Mouse (Mus musculus): Measurements from ENCODE around the gene Aar2.

The Aar2 gene

DNA sequence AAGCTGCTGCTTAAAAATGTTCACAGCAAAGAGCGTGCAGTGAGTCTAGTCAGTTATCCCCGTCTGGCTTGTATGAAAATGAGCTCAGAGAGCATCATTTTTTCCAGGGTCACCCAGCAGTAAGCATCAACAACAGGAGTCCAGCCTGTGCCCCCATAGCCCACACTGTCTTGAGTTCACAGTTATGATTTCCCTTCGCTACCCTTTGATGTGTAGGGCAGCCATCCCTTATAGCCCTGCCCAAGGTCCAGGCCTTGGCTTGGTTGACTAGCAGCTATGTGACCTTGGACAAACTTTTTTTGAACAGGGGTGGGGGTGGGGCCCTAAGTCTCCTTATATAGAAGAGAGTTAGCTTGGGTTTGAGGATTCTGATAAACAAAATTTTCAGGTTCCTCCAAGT is 21.9 kb downstream of the Aar2 start:
- no peak for DNase-seq

DNA sequence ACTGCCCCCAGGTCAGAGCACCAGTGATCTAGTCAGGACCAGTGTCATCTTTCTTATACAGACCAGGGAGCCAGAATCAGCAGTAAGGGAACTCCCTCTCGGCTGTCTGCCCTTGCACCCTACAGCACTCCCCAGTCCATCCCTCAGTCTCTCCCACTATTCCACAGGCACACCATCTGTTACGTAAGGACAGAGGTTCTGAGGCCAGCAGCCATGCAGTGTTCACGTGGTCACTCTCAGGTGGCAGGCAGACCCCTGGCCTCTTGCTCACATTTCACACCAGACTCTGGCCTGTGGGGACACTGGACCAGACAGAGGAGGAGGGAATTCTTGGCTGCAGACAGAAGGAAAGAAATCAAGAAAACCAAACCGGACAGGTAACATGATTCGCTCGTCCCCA is 24.1 kb downstream of the Aar2 start:
- DNase-seq, result no peak

DNA sequence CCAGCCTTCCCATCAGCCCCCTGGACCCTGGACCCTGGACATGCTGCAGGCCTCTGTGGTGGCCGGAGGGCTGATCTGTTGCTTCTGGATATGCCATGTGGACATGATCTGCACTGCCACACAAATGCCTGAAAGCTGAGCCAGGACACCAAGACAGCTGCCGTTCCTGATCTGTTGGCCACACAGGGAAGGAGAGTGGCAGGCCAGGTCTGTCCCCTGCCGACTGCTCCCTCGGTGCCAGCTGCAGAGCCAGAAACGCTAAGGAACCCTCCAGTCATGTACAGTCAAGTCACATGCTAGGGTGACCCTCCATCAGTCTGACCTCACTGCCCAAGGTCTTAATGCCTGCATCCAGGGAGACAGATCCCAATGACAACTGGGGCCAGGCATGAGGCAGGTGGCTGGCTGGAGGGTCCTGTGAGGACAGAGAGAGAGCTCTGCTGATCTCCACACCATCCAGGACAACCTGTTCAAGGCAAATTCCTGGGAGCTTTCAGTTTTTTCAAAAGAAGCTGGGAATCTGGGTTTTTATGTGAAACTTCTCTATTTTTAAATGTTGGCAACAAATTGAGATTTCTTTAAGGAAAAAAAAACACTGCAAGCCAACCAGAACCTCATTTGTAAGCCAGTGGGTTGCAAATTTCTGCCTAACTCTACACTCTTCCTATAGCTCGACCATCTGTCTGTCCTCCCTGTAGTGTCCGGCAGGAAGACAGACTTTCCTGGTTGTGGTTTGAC is 29.6 kb downstream of the Aar2 start:
- no peak for DNase-seq

DNA sequence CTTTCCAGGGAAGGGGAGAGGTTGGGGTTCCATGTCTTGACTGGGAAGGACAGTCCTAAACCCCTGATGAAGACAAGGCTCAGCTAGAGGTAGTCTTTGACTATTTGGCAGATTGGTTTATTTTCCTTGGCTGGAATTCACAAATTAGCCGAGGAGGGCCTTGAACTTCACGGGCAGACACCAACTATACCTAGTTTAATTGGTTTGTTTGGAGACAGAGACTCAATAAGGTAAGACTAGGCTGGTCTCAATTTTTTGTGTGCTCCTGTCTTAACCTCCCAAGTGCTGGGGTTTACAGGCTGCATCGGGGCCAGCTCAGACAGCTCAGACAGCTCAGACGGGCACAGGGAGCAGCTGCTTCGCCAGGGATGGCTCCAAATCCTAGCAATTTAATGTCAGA is 33.1 kb downstream of the Aar2 start:
- DNase-seq, result no peak

DNA sequence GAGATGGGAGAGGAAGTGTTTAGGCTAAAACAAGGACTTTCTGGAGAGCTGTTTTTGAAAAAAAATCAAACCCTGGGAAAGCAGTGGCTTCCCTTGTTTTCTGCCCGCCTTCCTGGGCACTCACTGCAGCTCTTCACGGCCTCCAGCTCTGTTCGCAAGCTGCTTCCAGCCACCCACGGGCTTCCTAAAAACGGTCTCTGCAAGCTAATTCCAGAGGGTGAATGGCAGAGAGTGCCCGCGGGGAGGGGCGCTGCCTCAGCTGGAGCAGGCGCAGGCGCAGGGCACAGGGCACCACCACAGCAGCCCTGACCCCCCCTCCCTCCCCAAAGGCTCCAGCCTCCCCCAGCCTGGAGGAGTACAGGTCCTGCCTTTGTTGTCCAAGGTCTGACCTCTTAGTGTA is 33.9 kb downstream of the Aar2 start:
- DNase-seq, result no peak

DNA sequence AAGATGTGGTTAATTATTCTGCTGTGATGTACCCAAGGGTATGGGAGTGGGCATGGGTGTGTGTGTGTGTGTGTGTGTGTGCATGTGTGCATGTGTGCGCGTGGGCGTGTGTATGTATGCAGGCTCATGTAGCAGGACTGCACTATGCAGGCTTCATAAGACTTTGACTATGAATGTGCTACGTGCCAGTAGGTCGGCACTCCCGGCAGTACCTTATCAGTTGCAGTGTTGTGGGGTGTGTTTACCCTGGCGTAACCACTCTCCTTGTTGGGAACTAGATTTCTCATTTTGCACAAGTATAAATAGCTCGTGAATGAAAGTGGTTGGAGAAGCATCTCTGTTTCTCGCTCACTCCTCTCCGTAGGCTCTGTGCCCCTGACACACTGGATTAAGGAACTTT is 35.5 kb downstream of the Aar2 start:
- no peak for DNase-seq

DNA sequence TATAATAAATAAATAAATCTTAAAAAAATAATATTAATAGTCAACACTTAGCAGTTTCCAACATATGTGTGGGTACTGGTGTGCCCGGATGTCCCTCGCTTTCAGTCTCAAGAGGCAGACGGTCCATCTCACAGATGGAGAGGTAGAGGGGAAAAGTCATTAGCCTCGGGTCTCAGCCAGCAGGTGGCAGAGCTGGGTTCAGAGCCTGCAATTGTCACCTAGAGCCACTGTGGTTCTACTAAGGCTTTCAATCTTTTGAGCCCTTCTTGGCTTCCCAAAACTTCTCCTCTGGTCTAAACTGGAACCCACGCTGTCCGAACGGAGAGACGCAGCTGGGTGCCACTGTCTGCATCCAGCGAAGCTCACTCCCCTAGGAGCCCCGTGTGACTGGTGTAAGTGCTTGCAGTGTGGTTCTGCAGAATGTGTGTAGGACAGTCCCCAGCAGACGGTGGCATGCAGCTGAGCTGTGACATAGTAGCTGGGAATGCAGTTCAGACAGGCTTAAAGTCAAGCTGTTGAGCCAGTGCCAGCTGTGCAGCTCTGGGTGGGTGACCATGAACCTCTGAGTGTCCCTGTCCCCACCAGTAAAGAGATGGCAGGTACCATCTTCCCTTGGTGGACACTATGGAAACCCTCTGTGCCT is 36.9 kb downstream of the Aar2 start:
- DNase-seq, result no peak

DNA sequence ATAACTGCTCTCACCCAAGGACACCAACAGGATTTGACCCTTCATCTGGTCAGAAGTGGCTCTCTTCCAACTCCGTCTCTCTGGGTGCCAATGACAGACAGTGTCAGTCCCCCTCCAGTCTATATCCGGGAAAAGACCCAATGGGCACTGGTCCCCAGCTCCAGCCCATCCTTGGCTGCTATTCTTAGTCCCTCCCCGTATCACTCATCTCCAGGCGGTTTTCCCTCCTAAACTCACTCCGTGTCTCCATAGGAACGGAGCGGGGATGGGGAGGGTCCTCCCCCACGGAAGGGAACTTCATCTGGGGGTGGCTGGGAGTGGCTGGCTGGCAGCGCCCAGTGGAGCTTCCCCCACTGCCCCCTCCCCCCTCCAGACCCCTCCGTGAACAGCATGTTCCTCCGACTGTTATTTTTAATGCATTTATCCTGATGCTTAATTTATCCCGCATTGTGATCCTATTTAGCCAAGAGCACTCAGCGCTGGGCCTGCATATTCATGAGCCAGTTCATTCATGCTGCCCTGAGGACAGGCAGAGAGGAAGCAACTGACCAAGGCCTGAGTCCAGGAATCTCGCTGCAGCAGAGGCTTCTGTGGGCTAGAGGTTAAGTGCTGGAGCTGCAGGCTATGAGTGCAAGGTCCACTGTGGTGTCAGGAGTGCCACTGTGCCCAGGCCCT is 37.5 kb downstream of the Aar2 start:
- DNase-seq, result no peak

DNA sequence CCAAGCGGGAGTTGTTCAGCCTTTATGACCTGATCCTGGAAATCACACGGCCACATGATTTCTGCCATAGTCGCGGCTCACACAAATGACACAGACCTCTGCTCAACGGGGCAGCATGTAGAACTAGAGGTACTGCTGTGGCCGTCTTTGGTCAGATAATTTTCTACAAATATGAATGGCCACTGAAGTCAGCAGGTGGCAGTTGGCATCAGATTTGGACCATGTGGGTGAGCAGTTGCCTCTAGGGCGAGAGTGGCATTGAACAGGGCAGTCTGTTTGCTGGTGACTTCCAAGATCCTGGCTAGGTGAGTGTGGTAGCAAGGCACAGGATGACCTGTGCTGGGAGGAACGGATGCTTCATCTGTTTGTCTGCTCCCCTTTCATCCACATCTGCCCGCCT is 42.1 kb downstream of the Aar2 start:
- no peak for DNase-seq

DNA sequence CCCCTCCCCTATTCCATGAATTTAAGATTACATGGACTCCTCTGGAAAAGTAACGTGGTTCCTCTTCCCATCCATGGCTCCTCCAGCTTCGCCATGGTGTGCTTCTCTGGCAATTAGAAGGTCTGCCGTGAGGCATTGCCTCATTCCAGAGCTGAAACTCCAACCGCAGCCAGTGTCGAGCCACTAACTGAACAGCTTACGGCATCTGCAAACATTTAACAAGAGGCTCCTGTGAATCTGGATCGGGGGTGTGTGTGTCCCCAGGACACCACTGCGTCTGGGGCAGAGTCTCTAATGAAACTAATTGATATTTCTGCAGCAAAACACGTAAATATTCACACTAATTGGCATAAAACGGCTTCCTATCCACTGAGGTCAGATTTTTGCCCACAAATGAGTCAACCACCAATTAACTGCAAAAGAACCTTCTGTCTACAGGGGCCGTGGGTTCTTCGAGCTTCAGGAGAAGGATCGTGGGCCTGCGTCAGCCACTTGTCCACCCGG is 47.7 kb downstream of the Aar2 start:
- DNase-seq, result no peak

DNA sequence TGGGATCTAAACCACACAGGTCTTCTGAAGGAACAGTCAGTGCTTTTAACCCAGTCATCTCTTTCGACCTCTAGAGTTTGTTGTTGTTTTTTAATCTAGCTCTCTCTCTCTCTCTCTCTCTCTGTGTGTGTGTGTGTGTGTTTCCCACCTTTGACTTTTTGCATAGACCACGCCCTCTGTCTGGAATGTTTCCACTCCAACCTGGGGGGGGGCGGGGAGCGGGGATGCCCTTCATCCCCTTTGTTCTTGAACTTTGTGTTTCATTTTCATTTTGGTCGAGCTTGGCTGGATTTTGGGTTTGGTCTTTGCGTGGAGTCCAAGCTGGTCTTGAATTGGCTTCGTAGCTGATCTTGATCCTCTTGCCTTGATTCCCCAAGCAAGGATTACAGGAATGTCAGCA is 55.2 kb downstream of the Aar2 start:
- DNase-seq, result no peak

DNA sequence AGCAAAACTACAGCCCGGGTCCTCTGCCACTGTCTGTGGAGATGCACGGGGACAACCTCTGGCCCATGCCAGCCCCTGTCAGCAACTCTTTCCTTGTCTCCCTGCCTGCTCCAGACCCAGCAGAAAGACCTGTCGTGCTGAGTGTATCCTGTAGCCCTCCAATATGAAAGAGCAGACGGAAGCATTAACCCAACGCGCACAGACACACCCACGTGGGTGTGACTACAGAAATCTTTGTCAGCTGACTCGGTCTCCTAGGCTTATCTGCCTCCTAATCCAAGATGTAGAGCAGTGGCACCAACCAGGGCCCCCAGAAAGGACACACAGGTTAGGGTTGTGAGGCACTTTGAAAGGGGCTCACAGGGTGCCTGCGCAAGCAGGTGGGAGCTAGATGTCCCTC is 56.3 kb downstream of the Aar2 start:
- DNase-seq, result no peak

DNA sequence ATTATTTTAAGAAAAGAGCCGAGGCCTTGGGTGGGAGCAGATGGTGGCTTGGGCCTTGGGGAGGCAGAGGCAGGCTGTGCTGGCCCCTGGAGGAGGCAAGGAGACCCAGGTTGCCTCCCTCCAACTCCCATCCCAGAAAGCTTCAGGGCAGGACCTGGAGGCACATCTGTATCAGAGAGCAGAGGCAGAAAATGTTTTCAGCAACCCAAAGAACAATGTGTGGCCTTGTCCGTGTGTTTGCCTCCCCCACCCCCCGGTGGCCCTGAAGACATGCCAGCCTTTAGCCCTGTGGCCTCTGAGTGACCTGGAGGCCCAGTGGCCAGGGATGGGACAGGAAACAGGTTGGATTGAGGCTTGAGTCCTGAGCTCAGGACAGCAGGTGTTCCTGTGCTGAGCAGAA is 57.8 kb downstream of the Aar2 start:
- DNase-seq, result no peak

DNA sequence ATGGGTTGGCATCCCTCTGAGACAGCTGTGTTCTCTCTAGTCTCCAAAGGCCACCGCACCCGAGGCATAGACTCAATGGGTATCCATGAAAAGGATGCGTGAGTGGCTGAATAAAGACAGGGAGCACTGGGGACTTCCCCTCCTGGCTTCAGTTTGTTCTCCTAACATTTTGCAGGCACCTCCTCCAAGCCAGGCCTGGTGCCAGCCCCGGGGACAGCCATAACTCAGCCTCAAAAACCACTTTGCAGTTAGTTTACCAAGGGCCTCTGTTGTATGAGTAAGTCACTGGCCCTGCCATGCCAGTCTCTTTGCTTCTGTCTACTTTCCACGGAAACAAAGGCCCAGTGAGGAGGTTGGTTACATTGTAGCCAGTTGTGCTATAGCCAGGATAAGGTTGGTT is 58.6 kb downstream of the Aar2 start:
- no peak for DNase-seq

DNA sequence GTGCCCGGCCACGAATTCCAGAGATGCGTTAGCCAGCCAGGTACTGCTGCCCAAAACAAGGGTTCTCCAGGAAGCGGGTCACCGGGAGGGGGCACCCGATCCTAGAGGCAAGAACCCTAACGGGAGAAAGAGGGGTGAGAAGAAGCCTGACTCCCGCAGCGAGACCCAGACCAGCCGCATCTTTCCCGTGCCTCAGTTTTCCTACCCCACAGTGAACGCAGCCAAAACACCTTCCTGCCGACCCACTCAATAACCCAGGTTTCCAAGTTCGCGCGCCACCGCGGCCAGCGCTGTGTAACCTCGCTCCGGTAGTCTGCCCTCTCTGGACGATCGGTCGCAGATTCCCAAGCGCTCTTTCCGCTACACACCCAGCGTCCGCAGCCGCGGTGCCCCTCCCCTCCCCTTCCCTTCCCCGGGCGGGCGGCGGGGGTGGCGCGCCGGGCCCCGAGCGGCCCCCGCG is 65.7 kb downstream of the Aar2 start:
- peak in 1 of 2 experiments; percentile 12 for DNase-seq

DNA sequence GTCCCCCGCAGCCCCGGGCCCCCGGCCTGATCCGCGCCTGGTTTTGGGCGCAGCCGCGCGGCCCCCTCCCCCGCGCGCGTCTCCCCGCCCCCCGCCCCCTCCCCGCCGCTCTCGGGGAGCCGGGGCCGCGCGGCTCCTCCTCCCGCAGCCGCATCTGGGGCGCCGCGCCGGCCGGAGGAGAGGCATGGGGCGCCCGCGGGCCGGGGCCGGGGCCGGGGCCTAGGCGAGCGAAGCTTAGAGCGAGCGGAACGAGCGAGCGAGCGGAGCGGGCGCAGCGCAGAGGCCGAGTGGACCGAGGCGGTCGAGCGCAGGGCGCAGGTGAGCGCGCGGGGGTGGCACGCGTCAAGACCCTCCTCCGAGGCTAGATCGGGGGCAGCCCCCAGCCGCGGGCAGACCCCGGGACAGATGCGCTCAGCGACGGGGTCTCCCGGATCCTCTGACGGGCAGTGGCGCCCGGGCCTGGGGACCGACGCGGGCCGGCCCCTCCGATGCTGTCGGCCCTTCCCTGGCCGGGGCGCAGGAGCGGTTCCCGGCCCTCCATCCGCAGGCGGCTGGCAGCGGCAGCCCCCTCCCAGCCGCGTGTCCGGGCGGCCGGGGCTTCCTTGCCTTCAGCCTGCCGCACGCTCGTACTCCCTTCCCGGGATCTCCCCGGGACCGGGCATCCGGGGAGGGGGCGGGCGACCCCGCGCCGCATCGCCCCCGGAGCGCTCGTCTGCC is 66.3 kb downstream of the Aar2 start, which contains the start of gene Dlgap4:
Dlgap4 (plus strand) TSS at position 165 of the 717 bp plus-strand sequence.
- no peak for DNase-seq

DNA sequence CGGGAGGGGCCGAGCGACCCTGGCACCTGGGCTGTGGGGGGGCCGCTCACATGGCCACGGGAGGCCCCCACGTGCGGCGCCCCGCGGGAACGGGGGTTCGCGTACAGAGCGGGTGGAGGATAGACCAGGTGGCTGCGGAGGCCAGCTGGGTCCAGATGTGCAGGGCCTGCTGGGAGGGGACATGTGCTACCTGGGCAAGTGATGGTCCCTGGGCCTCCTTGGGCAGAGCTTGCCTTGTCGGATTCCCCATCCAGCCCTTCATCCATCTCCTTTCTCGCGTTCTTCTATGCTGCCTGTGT is 66.8 kb downstream of the Aar2 start:
- no peak for DNase-seq

DNA sequence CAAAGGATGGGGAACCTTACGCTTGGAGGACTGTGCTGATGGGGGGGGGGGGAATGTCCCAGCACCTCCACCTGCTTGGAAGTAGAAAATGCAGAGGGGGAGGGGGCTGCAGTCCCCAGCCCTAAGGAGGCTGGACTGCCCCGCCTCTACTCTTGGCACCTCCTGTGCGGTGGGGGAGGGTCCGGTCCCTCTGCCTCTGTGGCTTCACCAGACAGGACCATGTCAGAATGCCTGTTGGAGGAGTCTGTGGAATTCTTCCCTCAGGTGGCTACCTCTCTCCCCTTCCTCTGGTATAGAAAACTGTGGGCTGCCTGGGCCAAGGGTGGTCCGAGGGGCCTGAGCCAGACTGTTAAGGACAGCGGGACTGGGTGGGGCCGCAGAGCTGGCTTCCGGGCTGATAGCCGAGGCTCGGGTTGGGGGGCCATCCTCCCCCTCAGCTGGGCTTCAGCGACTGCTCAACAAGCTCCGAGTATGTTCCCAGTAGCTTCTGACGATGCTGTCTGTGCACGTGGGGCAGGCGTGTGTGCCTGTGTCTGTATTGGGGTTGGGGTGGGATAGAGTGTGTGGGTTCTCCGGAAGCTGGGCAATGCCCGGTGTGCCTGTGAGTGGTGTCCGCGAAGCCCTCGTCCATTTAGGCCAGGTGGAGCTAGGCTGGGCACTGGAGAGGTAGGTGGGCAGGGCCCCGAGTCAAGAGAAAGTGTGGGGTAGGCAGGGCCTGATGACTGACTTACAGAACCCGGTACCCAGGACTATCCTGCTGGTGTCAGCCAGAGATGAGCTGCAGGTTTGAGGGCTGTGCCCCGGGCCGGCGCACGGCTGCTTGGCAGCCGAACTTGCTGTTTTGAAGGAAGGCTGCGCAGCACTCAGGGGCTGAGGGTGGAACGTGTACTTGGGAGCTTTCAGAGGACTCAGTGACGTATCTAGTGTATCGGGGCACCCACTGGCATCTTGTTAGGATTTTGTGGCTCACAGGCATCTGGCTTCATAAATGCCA is 67.6 kb downstream of the Aar2 start:
- no peak for DNase-seq

DNA sequence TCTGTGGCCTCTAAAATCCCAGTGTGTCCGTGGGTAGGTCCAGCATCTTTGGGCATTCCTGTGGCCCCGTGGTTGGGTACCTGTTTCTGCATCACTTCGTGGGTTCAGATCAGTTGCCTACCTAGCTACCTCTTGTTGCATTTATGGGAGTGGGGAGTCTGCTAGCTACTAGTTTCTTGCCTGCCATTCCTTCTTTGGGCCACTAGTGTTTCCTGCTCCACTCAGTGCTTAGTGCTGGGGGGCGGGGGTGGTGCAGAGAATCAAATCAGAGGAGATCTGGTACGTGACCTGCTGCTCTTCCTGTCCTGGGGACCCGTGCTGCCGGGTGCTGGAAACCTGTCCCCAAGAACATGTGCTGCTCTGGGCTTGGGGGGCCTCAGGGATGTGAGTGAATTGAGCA is 69.1 kb downstream of the Aar2 start:
- DNase-seq, result no peak

DNA sequence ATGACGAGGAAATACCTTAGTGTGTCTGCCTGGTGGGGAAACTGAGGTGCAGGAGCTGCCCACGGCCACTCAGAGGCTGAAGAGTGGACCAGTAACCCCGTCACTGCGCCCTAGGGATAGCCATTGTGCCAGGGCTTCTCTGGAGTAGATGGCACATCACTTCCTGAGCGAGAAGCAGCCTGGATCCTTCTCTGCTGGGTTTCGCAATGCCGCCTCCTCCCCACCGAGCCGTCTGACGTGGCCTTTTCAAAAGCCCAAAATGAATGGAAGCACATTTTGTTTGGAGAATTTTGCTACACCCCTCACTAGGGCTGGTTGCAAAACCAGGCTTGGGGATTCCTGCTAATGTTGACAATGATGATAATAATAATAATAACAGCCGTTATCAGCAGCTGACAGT is 70.2 kb downstream of the Aar2 start:
- no peak for DNase-seq

Measured in thymus, adult 18-20 months (tissue).